Mouse (Mus musculus) layer of hippocampus, adult 2 months (tissue): ENCODE measurements around the gene Npas3. TPM values are rescaled to one million over a fixed set of nuclear protein-coding genes. Genes with fewer than 3 reads are reported as not detected.

ENCODE experiments used
- DNase-seq, 2 experiments: peaks; one replicate each; pipeline ENCODE4 v3.0.0; 2022; ENCODE audit warnings: low spot score in 2 of 2
- H3K27ac ChIP-seq: fragments of 200-600 bp; 2 replicates; pipeline ENCODE4 v1.8.1; 2022
- H3K4me3 ChIP-seq: fragments of 200-600 bp; 2 replicates; pipeline ENCODE4 v1.8.1; 2022; ENCODE audit warnings: mild to moderate bottlenecking
- CTCF ChIP-seq: fragments of 200-600 bp; conservative IDR thresholded peaks from 2 replicates; pipeline ENCODE4 v1.8.1; 2022; ENCODE audit warnings: antibody characterized with exemption, mild to moderate bottlenecking, moderate library complexity
- total RNA-seq, 2 experiments: library from RNA; stranded (reverse); gene quantifications; 2 replicates each; pipeline ENCODE4 v1.2.3; 2021

Npas3 gene
- total RNA-seq, 2 experiments from 2014 or later = 22.9 to 29.1 TPM

DNA sequence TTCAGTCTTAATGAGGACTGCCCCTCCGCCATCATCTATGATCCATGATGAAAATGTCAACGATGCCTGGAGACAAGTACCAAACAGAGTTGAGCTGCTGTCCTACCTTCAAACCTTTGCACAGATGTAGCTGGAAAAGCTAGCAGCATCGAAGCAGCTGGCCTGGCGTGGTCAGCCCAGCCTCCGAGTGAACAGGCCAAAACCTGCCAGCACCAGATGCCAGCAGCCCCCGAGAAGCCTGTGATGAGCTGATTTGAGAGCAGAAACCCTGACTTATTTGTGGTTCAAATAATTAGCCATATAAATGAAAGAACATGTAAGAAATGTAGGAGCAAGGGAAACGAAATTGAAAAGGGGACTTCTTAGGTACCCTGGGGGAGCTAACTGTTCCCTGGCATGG lies 473.7 kb downstream of the Npas3 start:
- TF ChIP-seq CTCF = no peak
- Histone ChIP-seq H3K27ac (no peak overlapping the region), H3K4me3 (no peak overlapping the region)
- DNase-seq = no peak

- no peak for TF ChIP-seq CTCF
- Histone ChIP-seq H3K27ac (no peak overlapping the region), H3K4me3 (no peak overlapping the region)
- no peak for DNase-seq
Measured at GRCm38 (mm10) chr12:53722718-53723698, 474.5 kb downstream of the Npas3 start.

- Histone ChIP-seq H3K27ac (no peak overlapping the region), H3K4me3 (no peak overlapping the region)
- DNase-seq = no peak
- no peak for TF ChIP-seq CTCF
Measured at GRCm38 (mm10) chr12:53729275-53729674, 480.8 kb downstream of the Npas3 start.

GRCm38 (mm10) chr12:53738549-53739292 lies 490.2 kb downstream of the Npas3 start:
- no peak for DNase-seq
- no peak for TF ChIP-seq CTCF
- no peak overlapping the region for H3K4me3 ChIP-seq
- no peak overlapping the region for H3K27ac ChIP-seq

DNA sequence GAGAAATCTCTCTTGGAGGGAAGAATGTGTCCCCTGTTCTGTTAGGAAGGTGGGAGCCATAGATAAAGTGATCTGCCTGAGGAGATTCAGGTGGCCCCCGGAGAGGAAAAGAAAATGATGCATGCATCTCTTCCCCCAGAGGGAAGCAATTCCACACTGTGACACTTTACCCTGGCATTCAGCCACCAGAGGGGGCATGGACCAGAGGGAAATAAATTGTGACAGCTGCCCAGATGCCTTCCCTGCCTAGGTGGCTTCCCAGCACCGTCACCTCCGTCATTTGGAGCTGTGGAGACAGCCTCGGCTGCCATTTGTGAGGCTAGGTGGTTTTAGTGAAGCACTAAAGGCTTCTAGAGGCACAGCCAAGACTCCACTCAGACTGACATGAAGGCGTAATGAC lies 498.2 kb downstream of the Npas3 start:
- no peak overlapping the region for H3K27ac ChIP-seq
- no peak overlapping the region for H3K4me3 ChIP-seq
- no peak for DNase-seq
- TF ChIP-seq CTCF = peak; percentile 35

GRCm38 (mm10) chr12:53749375-53749774 lies 500.9 kb downstream of the Npas3 start:
- DNase-seq = peak; percentile 32 to 61
- Histone ChIP-seq H3K27ac (peak overlapping the region; percentile 81), H3K4me3 (no peak overlapping the region)
- no peak for TF ChIP-seq CTCF

GRCm38 (mm10) chr12:53752281-53753072 lies 504.0 kb downstream of the Npas3 start:
- DNase-seq = no peak
- no peak for TF ChIP-seq CTCF
- Histone ChIP-seq H3K27ac (peak overlapping the region; percentile 75), H3K4me3 (no peak overlapping the region)

DNA sequence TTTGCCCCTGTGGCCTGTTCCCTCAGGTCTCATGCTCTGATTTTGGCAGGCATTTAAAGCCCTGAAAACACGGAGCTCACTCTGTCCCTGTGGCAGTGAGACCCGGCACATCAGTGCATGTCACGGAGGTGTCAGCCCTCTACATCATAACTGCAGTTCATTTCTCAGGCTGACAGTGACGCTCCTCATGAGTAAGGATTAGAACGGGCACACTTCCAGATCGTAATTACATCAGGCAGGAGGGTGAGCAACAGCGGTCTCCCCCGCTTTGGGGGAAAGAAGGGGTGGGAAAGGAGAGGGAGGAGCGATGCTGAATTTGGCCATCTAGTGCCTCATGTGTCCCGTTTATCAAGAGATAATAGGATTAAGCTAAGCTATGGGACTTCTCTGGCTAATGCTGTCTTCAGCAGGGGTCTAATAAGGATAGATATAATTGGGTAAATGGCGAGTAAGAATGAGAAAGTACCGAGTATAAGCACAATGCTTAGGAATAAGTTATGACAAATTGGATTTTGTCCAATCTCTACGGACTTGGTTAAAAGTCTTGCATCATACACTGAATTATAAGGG lies 505.0 kb downstream of the Npas3 start:
- peak overlapping the region; percentile 8; the same call in 1 of the 2 replicates for H3K4me3 ChIP-seq
- peak; percentile 21 to 24 for DNase-seq
- no peak for TF ChIP-seq CTCF
- H3K27ac ChIP-seq = peak overlapping the region; percentile 75

DNA sequence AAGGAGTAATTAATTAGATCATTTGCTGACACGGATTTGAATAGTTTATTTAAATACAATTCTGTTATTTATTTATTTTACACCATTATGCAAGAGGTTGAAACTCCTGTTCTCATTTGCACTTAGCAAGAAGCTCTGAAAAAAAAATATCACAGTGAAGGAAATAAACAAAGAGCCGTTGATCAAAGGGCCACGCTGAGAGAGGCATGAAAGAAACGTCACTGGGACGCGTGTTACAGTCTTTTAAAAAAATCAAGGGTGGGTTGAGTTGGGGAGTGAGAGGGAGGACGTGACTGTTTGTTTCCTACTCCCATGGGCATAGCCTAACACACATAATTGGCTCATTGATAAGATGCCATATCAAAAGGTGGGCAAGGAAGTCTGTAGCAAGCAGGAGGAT lies 505.8 kb downstream of the Npas3 start:
- Histone ChIP-seq H3K4me3 (no peak overlapping the region), H3K27ac (peak overlapping the region; percentile 75)
- TF ChIP-seq CTCF = no peak
- no peak for DNase-seq

GRCm38 (mm10) chr12:53757631-53758030 lies 509.2 kb downstream of the Npas3 start:
- DNase-seq = no peak
- TF ChIP-seq CTCF = no peak
- H3K4me3 ChIP-seq = no peak overlapping the region
- no peak overlapping the region for H3K27ac ChIP-seq

DNA sequence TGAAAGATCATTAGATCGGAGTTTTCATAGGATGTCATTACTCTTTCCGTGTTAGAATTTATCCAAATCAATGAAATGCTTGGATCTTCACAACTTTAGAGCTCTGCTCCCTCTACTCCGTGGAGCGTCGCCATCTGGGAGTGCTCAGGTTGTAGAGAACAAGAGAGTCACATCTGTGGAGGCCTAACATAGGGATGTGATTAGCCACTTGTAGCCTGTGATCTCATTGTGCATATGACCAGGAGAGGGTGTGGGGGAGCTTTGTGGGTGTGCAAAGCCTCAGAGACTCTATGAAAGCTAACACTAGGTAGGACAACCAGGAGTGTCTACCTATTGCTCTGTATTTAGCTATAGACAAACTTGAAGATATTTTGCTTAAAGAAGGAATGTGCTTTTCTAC lies 509.9 kb downstream of the Npas3 start:
- Histone ChIP-seq H3K4me3 (no peak overlapping the region), H3K27ac (0 out of 2 replicates have a peak overlapping the region, but pooled peaks have one; percentile 40)
- no peak for DNase-seq
- no peak for TF ChIP-seq CTCF

DNA sequence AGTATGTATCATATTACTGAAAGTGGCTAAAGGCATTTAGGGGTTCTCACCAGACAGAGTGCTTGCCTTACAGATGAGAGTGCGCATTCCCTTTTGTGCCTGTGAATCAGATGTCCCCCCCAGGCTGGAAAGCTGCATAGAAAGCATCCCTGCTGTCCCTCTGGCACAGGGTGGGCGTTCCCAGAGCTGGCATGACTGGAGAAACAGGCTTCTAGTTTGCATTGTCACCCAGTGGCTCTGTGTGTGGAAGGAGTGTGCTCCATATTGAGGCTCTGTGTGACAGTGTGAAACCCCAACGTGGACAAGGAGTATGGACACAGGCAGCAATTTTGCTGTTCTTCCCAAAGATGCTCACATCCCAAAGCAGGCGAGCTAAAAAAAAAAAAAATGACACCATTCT lies 515.7 kb downstream of the Npas3 start:
- DNase-seq = no peak
- Histone ChIP-seq H3K27ac (no peak overlapping the region), H3K4me3 (no peak overlapping the region)
- no peak for TF ChIP-seq CTCF
